Mouse (Mus musculus) embryonic facial prominence, embryonic 12.5 days (tissue): ENCODE data around the gene Hs2st1. TPM values are rescaled to one million over a fixed set of nuclear protein-coding genes. Genes with fewer than 3 reads are reported as not detected.
"Not testable (repeated sequence)": the region's sequence is repeated elsewhere in the genome, so short reads cannot be mapped to it uniquely, and the experiment has no call there.

Source experiments
- ATAC-seq: fragments of 200-750 bp; cut with Nextera tagmentation; 2 replicates; pipeline ENCODE4 v1.8.0; 2017; ENCODE audit not compliant: insufficient number of reproducible peaks, insufficient read depth, low FRiP score, low TSS enrichment
- H3K27ac ChIP-seq: fragments of 300-500 bp; sonication (generic); 2 replicates; pipeline ENCODE4 v1.5.1; 2016; ENCODE audit warnings: mild to moderate bottlenecking
- H3K27me3 ChIP-seq: fragments of 300-500 bp; sonication (generic); 2 replicates; pipeline ENCODE4 v1.6.1; 2016; ENCODE audit warnings: mild to moderate bottlenecking, moderate library complexity
- H3K36me3 ChIP-seq: fragments of 300-500 bp; sonication (generic); 2 replicates; pipeline ENCODE4 v1.6.1; 2016; ENCODE audit warnings: mild to moderate bottlenecking
- H3K4me1 ChIP-seq: fragments of 300-500 bp; sonication (generic); 2 replicates; pipeline ENCODE4 v1.6.1; 2016
- H3K4me2 ChIP-seq: fragments of 300-500 bp; sonication (generic); replicated peaks from 2 replicates; pipeline ENCODE4 v1.6.1; 2016; ENCODE audit warnings: mild to moderate bottlenecking, moderate library complexity
- H3K4me3 ChIP-seq: fragments of 300-500 bp; sonication (generic); 2 replicates; pipeline ENCODE4 v1.5.1; 2016; ENCODE audit warnings: mild to moderate bottlenecking
- H3K9ac ChIP-seq: fragments of 300-500 bp; sonication (generic); 2 replicates; pipeline ENCODE4 v1.6.1; 2016; ENCODE audit warnings: mild to moderate bottlenecking, moderate library complexity
- H3K9me3 ChIP-seq: fragments of 300-500 bp; sonication (generic); 2 replicates; pipeline ENCODE4 v1.6.1; 2016; ENCODE audit warnings: mild to moderate bottlenecking, moderate library complexity
- WGBS: fragments of 180-500 bp; shearing (Covaris S2); methylation state at CpG from one replicate; pipeline ENCODE4 v1.1.7; 2016; 5-methylcytosine and 5-hydroxymethylcytosine counted together
- polyA plus RNA-seq: library from polyadenylated mRNA; unstranded; fragments of >200 nt; fragmentation: Nextera tagmentation; extraction: Ambion mirVana; gene quantifications from 2 replicates; pipeline ENCODE4 v1.2.1, GENCODE M21; 2016

Gene Hs2st1
- polyA plus RNA-seq, 1 experiment from 2014 or later: 27.0 TPM

- no peak overlapping the region for H3K27ac ChIP-seq
- no peaks in the 10 kb centered on the region for H3K36me3 ChIP-seq
- H3K4me2 ChIP-seq: no peak overlapping the region
- H3K9ac ChIP-seq: no peak overlapping the region
- no peaks in the 10 kb centered on the region for H3K27me3 ChIP-seq
- ATAC-seq: no peak
- no peak overlapping the region for H3K4me3 ChIP-seq
- H3K9me3 ChIP-seq: 0 out of 2 replicates have a peak, but pooled peaks cover 5% of the 10 kb centered on the region
- H3K4me1 ChIP-seq: 0 out of 2 replicates have a peak, but pooled peaks cover 5% of the 10 kb centered on the region
- WGBS: 65% methylated on average over 4 of the region's 4 CpGs
Measured at GRCm38 (mm10) chr3:144606449-144606848, 36.5 kb upstream of the Hs2st1 start.

GRCm38 (mm10) chr3:144605811-144606210, 35.8 kb upstream of the Hs2st1 start:
- H3K4me2 ChIP-seq, H3K9me3 ChIP-seq, H3K9ac ChIP-seq, H3K27ac ChIP-seq, H3K27me3 ChIP-seq, ATAC-seq, H3K36me3 ChIP-seq, H3K4me1 ChIP-seq, H3K4me3 ChIP-seq: not testable (repeated sequence)
- 71% methylated on average over 7 of the region's 7 CpGs for WGBS

GRCm38 (mm10) chr3:144604205-144604604, 34.2 kb upstream of the Hs2st1 start:
- H3K36me3 ChIP-seq: peaks cover 10% of the 10 kb centered on the region; the same call in 1 of the 2 replicates
- H3K27ac ChIP-seq: no peak overlapping the region
- WGBS: 75% methylated on average over 7 of the region's 7 CpGs
- no peak overlapping the region for H3K4me2 ChIP-seq
- no peaks in the 10 kb centered on the region for H3K27me3 ChIP-seq
- no peak for ATAC-seq
- no peak overlapping the region for H3K9ac ChIP-seq
- no peak overlapping the region for H3K4me3 ChIP-seq
- no peaks in the 10 kb centered on the region for H3K4me1 ChIP-seq
- 0 out of 2 replicates have a peak, but pooled peaks cover 4% of the 10 kb centered on the region for H3K9me3 ChIP-seq

GRCm38 (mm10) chr3:144603558-144603957, 33.6 kb upstream of the Hs2st1 start:
- no peak overlapping the region for H3K4me2 ChIP-seq
- H3K9me3 ChIP-seq: no peaks in the 10 kb centered on the region
- no peak for ATAC-seq
- no peaks in the 10 kb centered on the region for H3K4me1 ChIP-seq
- peaks cover 14% of the 10 kb centered on the region; the same call in 1 of the 2 replicates for H3K36me3 ChIP-seq
- 86% methylated on average over 3 of the region's 3 CpGs for WGBS
- H3K27ac ChIP-seq: no peak overlapping the region
- no peak overlapping the region for H3K4me3 ChIP-seq
- no peak overlapping the region for H3K9ac ChIP-seq
- H3K27me3 ChIP-seq: no peaks in the 10 kb centered on the region

- H3K36me3 ChIP-seq: peaks cover 20% of the 10 kb centered on the region; the same call in 1 of the 2 replicates
- no peak overlapping the region for H3K9ac ChIP-seq
- H3K4me1 ChIP-seq: no peaks in the 10 kb centered on the region
- no peaks in the 10 kb centered on the region for H3K27me3 ChIP-seq
- no peaks in the 10 kb centered on the region for H3K9me3 ChIP-seq
- no peak overlapping the region for H3K27ac ChIP-seq
- 68% methylated on average over 7 of the region's 7 CpGs for WGBS
- no peak for ATAC-seq
- no peak overlapping the region for H3K4me3 ChIP-seq
- H3K4me2 ChIP-seq: no peak overlapping the region
Measured at GRCm38 (mm10) chr3:144602819-144603218, 32.8 kb upstream of the Hs2st1 start.

GRCm38 (mm10) chr3:144602413-144602812, 32.4 kb upstream of the Hs2st1 start:
- H3K27me3 ChIP-seq: no peaks in the 10 kb centered on the region
- WGBS: 46% methylated on average over 4 of the region's 4 CpGs
- H3K27ac ChIP-seq: no peak overlapping the region

GRCm38 (mm10) chr3:144597790-144598467, 27.9 kb upstream of the Hs2st1 start:
- WGBS: 82% methylated on average over 12 of the region's 12 CpGs
- no peak overlapping the region for H3K4me3 ChIP-seq
- no peak overlapping the region for H3K4me2 ChIP-seq
- H3K27ac ChIP-seq: no peak overlapping the region
- ATAC-seq: no peak
- peaks cover 31% of the 10 kb centered on the region; the same call in 1 of the 2 replicates for H3K36me3 ChIP-seq
- H3K4me1 ChIP-seq: no peaks in the 10 kb centered on the region
- no peaks in the 10 kb centered on the region for H3K9me3 ChIP-seq
- H3K9ac ChIP-seq: no peak overlapping the region
- H3K27me3 ChIP-seq: no peaks in the 10 kb centered on the region

More at GRCm38 (mm10) chr3:144602413-144602812, 32.4 kb upstream of the Hs2st1 start:
- no peaks in the 10 kb centered on the region for H3K4me1 ChIP-seq
- no peak overlapping the region for H3K4me3 ChIP-seq
- no peak for ATAC-seq
- no peaks in the 10 kb centered on the region for H3K9me3 ChIP-seq
- no peak overlapping the region for H3K9ac ChIP-seq
- no peak overlapping the region for H3K4me2 ChIP-seq
- H3K36me3 ChIP-seq: peaks cover 22% of the 10 kb centered on the region; the same call in 1 of the 2 replicates

GRCm38 (mm10) chr3:144597121-144597520, 27.1 kb upstream of the Hs2st1 start:
- Histone ChIP-seq H3K9me3 (no peaks in the 10 kb centered on the region), H3K36me3 (peaks cover 32% of the 10 kb centered on the region; the same call in 1 of the 2 replicates), H3K27me3 (no peaks in the 10 kb centered on the region), H3K9ac (no peak overlapping the region), H3K27ac (no peak overlapping the region), H3K4me2 (no peak overlapping the region), H3K4me1 (no peaks in the 10 kb centered on the region), H3K4me3 (no peak overlapping the region)
- 86% methylated on average over 4 of the region's 4 CpGs for WGBS
- ATAC-seq: no peak

- H3K9me3 ChIP-seq: no peaks in the 10 kb centered on the region
- H3K4me1 ChIP-seq: no peaks in the 10 kb centered on the region
- no peaks in the 10 kb centered on the region for H3K27me3 ChIP-seq
- peaks cover 31% of the 10 kb centered on the region for H3K36me3 ChIP-seq
- H3K9ac ChIP-seq: no peak overlapping the region
- no peak overlapping the region for H3K4me2 ChIP-seq
- no peak overlapping the region for H3K27ac ChIP-seq
- H3K4me3 ChIP-seq: no peak overlapping the region
- no peak for ATAC-seq
- 83% methylated on average over 9 of the region's 9 CpGs for WGBS
Measured at GRCm38 (mm10) chr3:144592992-144593785, 23.2 kb upstream of the Hs2st1 start.

GRCm38 (mm10) chr3:144589189-144589890, 19.4 kb upstream of the Hs2st1 start:
- Histone ChIP-seq H3K4me3 (no peak overlapping the region), H3K4me1 (no peaks in the 10 kb centered on the region), H3K27me3 (no peaks in the 10 kb centered on the region), H3K27ac (no peak overlapping the region), H3K4me2 (no peak overlapping the region), H3K9ac (no peak overlapping the region), H3K9me3 (no peaks in the 10 kb centered on the region), H3K36me3 (peaks cover 29% of the 10 kb centered on the region)
- no peak for ATAC-seq
- 91% methylated on average over 8 of the region's 8 CpGs for WGBS

- no peaks in the 10 kb centered on the region for H3K9me3 ChIP-seq
- peaks cover 40% of the 10 kb centered on the region for H3K36me3 ChIP-seq
- no peak overlapping the region for H3K9ac ChIP-seq
- no peak overlapping the region for H3K4me2 ChIP-seq
- 86% methylated on average over 7 of the region's 7 CpGs for WGBS
- H3K27me3 ChIP-seq: no peaks in the 10 kb centered on the region
- no peaks in the 10 kb centered on the region for H3K4me1 ChIP-seq
- no peak overlapping the region; the same call in 1 of the 2 replicates for H3K27ac ChIP-seq
- ATAC-seq: no peak
- H3K4me3 ChIP-seq: no peak overlapping the region
Measured at GRCm38 (mm10) chr3:144586731-144587130, 16.8 kb upstream of the Hs2st1 start.
